Mouse (Mus musculus): ENCODE measurements around the gene Mbd3.

Mbd3 gene

GRCm38 (mm10) chr10:80342749-80343424, 56.5 kb downstream of the Mbd3 start:
- DNase-seq (ENCODE audit: low read depth, low spot score), result peak; percentile 98

Data from R1 (cell line).